Mouse (Mus musculus) small intestine, adult 2 months (tissue): ENCODE measurements around the gene Xrcc1.

ENCODE experiments used
- CTCF ChIP-seq: fragments of 200-500 bp; IDR thresholded peaks from 2 replicates; pipeline ENCODE4 v1.5.1; 2012; ENCODE audit warnings: low read depth, mild to moderate bottlenecking, control low read depth, inconsistent platforms, low read length, moderate library complexity, mixed read lengths; ENCODE audit not compliant: insufficient replicate concordance, insufficient read length; ENCODE audit errors: extremely low read depth
- POLR2A ChIP-seq: fragments of 200-500 bp; IDR thresholded peaks from 2 replicates; pipeline ENCODE4 v1.6.1; 2012; ENCODE audit warnings: low read depth, mild to moderate bottlenecking, control low read depth, inconsistent platforms, low read length, moderate library complexity

DNA sequence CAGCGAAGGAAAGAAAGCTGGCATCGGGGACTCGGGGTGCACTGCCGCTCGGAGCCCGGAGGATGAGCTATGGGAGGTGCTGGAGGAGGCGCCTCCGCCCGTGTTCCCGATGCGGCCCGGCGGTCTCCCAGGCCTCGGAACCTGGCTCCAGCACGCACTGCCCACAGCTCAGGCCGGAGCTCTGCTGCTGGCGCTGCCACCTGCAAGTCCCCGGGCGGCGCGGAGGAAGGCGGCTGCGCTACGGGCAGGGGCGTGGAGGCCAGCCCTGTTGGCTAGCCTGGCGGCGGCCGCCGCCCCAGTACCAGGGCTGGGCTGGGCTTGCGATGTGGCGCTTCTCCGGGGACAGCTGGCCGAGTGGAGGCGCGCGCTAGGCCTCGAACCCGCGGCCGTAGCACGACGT lies 12.3 kb upstream of the Xrcc1 start:
- no peak for TF ChIP-seq POLR2A
- TF ChIP-seq CTCF, result no peak
